Mouse (Mus musculus): ENCODE measurements at regions not wholly inside any gene's neighbourhood (a gene's known extent, or its start where the extent isn't known, plus 50 kb on each side); places are given as distances from the start of the nearest gene placed in this dataset.
"Not testable (repeated sequence)": the region's sequence is repeated elsewhere in the genome, so short reads cannot be mapped to it uniquely, and the experiment has no call there.

- no peak overlapping the region for H3K4me3 ChIP-seq (ENCODE audit: low read length)
- no peaks in the 10 kb centered on the region for H3K4me1 ChIP-seq (ENCODE audit: insufficient read depth, low read length)
- H3K9me3 ChIP-seq (ENCODE audit: low read length), result no peaks in the 10 kb centered on the region
- ATAC-seq (peak; percentile 27; the same call in 1 of the 2 replicates), DNase-seq (ENCODE audit: low spot score) (peak; percentile 11)
- no peak overlapping the region for H3K9ac ChIP-seq (replicated peaks; ENCODE audit: low read length)
- no peaks in the 10 kb centered on the region for H3K36me3 ChIP-seq (ENCODE audit: insufficient read depth, low read length)
- 47% methylated on average over 1 of the region's 1 CpGs for WGBS
- H3K4me2 ChIP-seq (ENCODE audit: low read depth, low read length), result no peak overlapping the region
- H3K27ac ChIP-seq, result no peak overlapping the region
- no peaks in the 10 kb centered on the region for H3K27me3 ChIP-seq (ENCODE audit: insufficient read depth, low read length)
- TF ChIP-seq CTCF (IDR thresholded peaks at IDR 0.05; ENCODE audit: low read depth), result no peak
Observed at GRCm38 (mm10) chr7:73827549-73827948, 87.4 kb downstream of the Fam174b start.

- H3K27ac ChIP-seq, result no peak overlapping the region
- TF ChIP-seq CTCF (IDR thresholded peaks at IDR 0.05; ENCODE audit: low read depth), result no peak
- no peaks in the 10 kb centered on the region for H3K36me3 ChIP-seq (ENCODE audit: insufficient read depth, low read length)
- 75% methylated on average over 6 of the region's 6 CpGs for WGBS
- DNase-seq (ENCODE audit: low spot score) (no peak), ATAC-seq (no peak)
- no peaks in the 10 kb centered on the region for H3K4me1 ChIP-seq (ENCODE audit: insufficient read depth, low read length)
- H3K4me3 ChIP-seq (ENCODE audit: low read length), result no peak overlapping the region
- no peak overlapping the region for H3K9ac ChIP-seq (replicated peaks; ENCODE audit: low read length)
- H3K4me2 ChIP-seq (ENCODE audit: low read depth, low read length), result no peak overlapping the region
- H3K9me3 ChIP-seq (ENCODE audit: low read length), result no peaks in the 10 kb centered on the region
- H3K27me3 ChIP-seq (ENCODE audit: insufficient read depth, low read length), result no peaks in the 10 kb centered on the region
Observed at GRCm38 (mm10) chr7:73830581-73830980, 90.5 kb downstream of the Fam174b start.

- Histone ChIP-seq H3K4me3 (ENCODE audit: low read length) (no peak overlapping the region), H3K9ac (replicated peaks; ENCODE audit: low read length) (no peak overlapping the region), H3K27ac (no peak overlapping the region), H3K36me3 (ENCODE audit: insufficient read depth, low read length) (no peaks in the 10 kb centered on the region), H3K4me2 (ENCODE audit: low read depth, low read length) (no peak overlapping the region), H3K9me3 (ENCODE audit: low read length) (no peaks in the 10 kb centered on the region), H3K4me1 (ENCODE audit: insufficient read depth, low read length) (no peaks in the 10 kb centered on the region), H3K27me3 (ENCODE audit: insufficient read depth, low read length) (no peaks in the 10 kb centered on the region)
- ATAC-seq (no peak), DNase-seq (ENCODE audit: low spot score) (no peak)
- TF ChIP-seq CTCF (IDR thresholded peaks at IDR 0.05; ENCODE audit: low read depth), result no peak
- WGBS, result 87% methylated on average over 3 of the region's 3 CpGs
Observed at GRCm38 (mm10) chr7:73840381-73840780, 100.3 kb downstream of the Fam174b start.

- no peak overlapping the region for H3K4me2 ChIP-seq (ENCODE audit: low read depth, low read length)
- H3K4me1 ChIP-seq (ENCODE audit: insufficient read depth, low read length), result no peaks in the 10 kb centered on the region
- no peak overlapping the region for H3K27ac ChIP-seq
- H3K36me3 ChIP-seq (ENCODE audit: insufficient read depth, low read length), result no peaks in the 10 kb centered on the region
- H3K4me3 ChIP-seq (ENCODE audit: low read length), result no peak overlapping the region
- no peak for ATAC-seq
- WGBS, result 85% methylated on average over 9 of the region's 9 CpGs
- TF ChIP-seq CTCF (IDR thresholded peaks at IDR 0.05; ENCODE audit: low read depth), result no peak
- H3K27me3 ChIP-seq (ENCODE audit: insufficient read depth, low read length), result no peaks in the 10 kb centered on the region
- H3K9me3 ChIP-seq (ENCODE audit: low read length), result no peaks in the 10 kb centered on the region
- H3K9ac ChIP-seq (replicated peaks; ENCODE audit: low read length), result no peak overlapping the region
- no peak for DNase-seq (ENCODE audit: low spot score)
Observed at GRCm38 (mm10) chr7:73852184-73852583, 112.1 kb downstream of the Fam174b start.

GRCm38 (mm10) chr7:73853296-73853950 is 113.3 kb downstream of the Fam174b start:
- not testable (repeated sequence) for H3K4me2 ChIP-seq (ENCODE audit: low read depth, low read length); H3K36me3 ChIP-seq (ENCODE audit: insufficient read depth, low read length); DNase-seq (ENCODE audit: low spot score); H3K27ac ChIP-seq; H3K27me3 ChIP-seq (ENCODE audit: insufficient read depth, low read length); H3K9ac ChIP-seq (replicated peaks; ENCODE audit: low read length); ATAC-seq; H3K4me3 ChIP-seq (ENCODE audit: low read length); H3K9me3 ChIP-seq (ENCODE audit: low read length); H3K4me1 ChIP-seq (ENCODE audit: insufficient read depth, low read length)
- WGBS, result 71% methylated on average over 3 of the region's 3 CpGs

GRCm38 (mm10) chr7:73855489-73855888 is 115.4 kb downstream of the Fam174b start:
- Histone ChIP-seq H3K4me1 (ENCODE audit: insufficient read depth, low read length) (no peaks in the 10 kb centered on the region), H3K27ac (no peak overlapping the region), H3K4me2 (ENCODE audit: low read depth, low read length) (no peak overlapping the region), H3K9me3 (ENCODE audit: low read length) (no peaks in the 10 kb centered on the region), H3K36me3 (ENCODE audit: insufficient read depth, low read length) (no peaks in the 10 kb centered on the region), H3K27me3 (ENCODE audit: insufficient read depth, low read length) (no peaks in the 10 kb centered on the region), H3K4me3 (ENCODE audit: low read length) (no peak overlapping the region), H3K9ac (replicated peaks; ENCODE audit: low read length) (no peak overlapping the region)
- ATAC-seq (peak; percentile 49; the same call in 1 of the 2 replicates), DNase-seq (ENCODE audit: low spot score) (peak; percentile 65)
- TF ChIP-seq CTCF (IDR thresholded peaks at IDR 0.05; ENCODE audit: low read depth), result peak; percentile 88
- 48% methylated on average over 4 of the region's 4 CpGs for WGBS

GRCm38 (mm10) chr7:73856908-73857307 is 116.8 kb downstream of the Fam174b start:
- TF ChIP-seq CTCF (IDR thresholded peaks at IDR 0.05; ENCODE audit: low read depth), result no peak
- Histone ChIP-seq H3K4me2 (ENCODE audit: low read depth, low read length) (no peak overlapping the region), H3K4me3 (ENCODE audit: low read length) (no peak overlapping the region), H3K4me1 (ENCODE audit: insufficient read depth, low read length) (no peaks in the 10 kb centered on the region), H3K27me3 (ENCODE audit: insufficient read depth, low read length) (no peaks in the 10 kb centered on the region), H3K9me3 (ENCODE audit: low read length) (0 out of 2 replicates have a peak, but pooled peaks cover 4% of the 10 kb centered on the region), H3K9ac (replicated peaks; ENCODE audit: low read length) (no peak overlapping the region), H3K36me3 (ENCODE audit: insufficient read depth, low read length) (no peaks in the 10 kb centered on the region), H3K27ac (no peak overlapping the region)
- DNase-seq (ENCODE audit: low spot score) (no peak), ATAC-seq (no peak)
- WGBS, result 61% methylated on average over 6 of the region's 6 CpGs

Data from hindbrain, postnatal 0 days (tissue).